ENCODE assay signal across 8 mouse cellular contexts in the genomic region with DNA sequence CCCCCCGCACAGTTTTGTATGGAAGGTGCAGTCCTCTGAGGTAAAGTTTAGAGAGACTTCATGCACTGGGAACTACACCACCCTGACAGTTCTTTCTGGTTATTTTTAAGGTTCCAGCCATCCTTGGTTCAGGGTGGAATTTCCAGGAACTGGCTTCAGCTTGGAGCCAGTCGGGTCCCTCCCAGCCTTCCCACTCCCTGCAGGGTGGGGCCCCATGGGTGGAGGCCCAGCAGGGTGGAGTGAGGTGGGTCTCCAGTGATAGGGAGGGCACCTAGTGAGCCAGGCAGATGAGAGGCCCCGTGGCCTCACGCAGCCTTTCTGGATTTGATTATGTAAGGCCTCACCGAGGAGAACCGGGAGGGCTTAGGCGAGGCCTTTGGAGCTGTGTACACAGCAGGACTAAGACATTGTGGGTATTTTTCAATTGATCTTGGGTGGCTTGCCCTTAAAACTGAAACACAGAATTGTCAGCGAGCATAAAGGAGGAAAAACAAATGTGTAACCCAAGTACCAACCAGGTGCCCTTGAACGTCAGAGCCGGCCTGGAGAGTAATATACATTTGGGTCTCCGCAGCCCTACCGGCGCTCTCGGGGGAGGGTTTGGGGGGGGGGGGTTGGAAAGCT. TPM values are rescaled to one million over a fixed set of nuclear protein-coding genes. Genes with fewer than 3 reads are reported as not detected.
DNase-seq lines count a peak whose midpoint lies in the region; ATAC-seq lines count a peak whose summit lies in the region.

No protein-coding gene starts in this region.

- peak overlapping the region; percentile 24 for H3K9ac ChIP-seq in intestine, embryonic 15.5 days
- peak overlapping the region; percentile 77 for H3K9ac ChIP-seq in liver, embryonic 16.5 days (ENCODE audit: low read depth, low read length)
- H3K9ac ChIP-seq in neural tube, embryonic 14.5 days (replicated peaks; ENCODE audit: low read depth, low read length): no peak overlapping the region

- WGBS in intestine, embryonic 15.5 days: 5% methylated on average over 14 of the region's 14 CpGs
- WGBS in liver, embryonic 16.5 days (ENCODE audit: insufficient replicate concordance): 4% methylated on average over 13 of the region's 14 CpGs
- 8% methylated on average over 13 of the region's 14 CpGs for WGBS in neural tube, embryonic 14.5 days

- H3K27me3 ChIP-seq in megakaryocyte, embryonic 14.5 days (replicated peaks): no peaks in the 10 kb centered on the region
- no peaks in the 10 kb centered on the region for H3K27me3 ChIP-seq in intestine, embryonic 15.5 days (replicated peaks)
- H3K27me3 ChIP-seq in liver, embryonic 16.5 days (ENCODE audit: control insufficient read depth, insufficient read depth, low read depth, low read length): no peaks in the 10 kb centered on the region
- no peaks in the 10 kb centered on the region for H3K27me3 ChIP-seq in neural tube, embryonic 14.5 days (ENCODE audit: control insufficient read depth, insufficient read depth, low read length)

- DNase-seq in gastrocnemius, postnatal 36 days: peak; percentile 57 to 59
- DNase-seq in cerebellum, adult 11 months: no peak

- H3K4me1 ChIP-seq in megakaryocyte, embryonic 14.5 days: peaks cover 89% of the 10 kb centered on the region
- H3K4me1 ChIP-seq in brown adipose tissue, adult 24 weeks (ENCODE audit: control insufficient read depth, insufficient read depth, insufficient read length, low read length): peaks cover 31% of the 10 kb centered on the region
- peaks cover 84% of the 10 kb centered on the region for H3K4me1 ChIP-seq in intestine, embryonic 15.5 days (replicated peaks)
- H3K4me1 ChIP-seq in liver, embryonic 16.5 days (ENCODE audit: control insufficient read depth, low read depth, low read length): peaks cover 76% of the 10 kb centered on the region
- H3K4me1 ChIP-seq in neural tube, embryonic 14.5 days (ENCODE audit: control insufficient read depth, insufficient read depth, low read length): 0 out of 2 replicates have a peak, but pooled peaks cover 7% of the 10 kb centered on the region

- no peaks in the 10 kb centered on the region for H3K9me3 ChIP-seq in megakaryocyte, embryonic 14.5 days
- no peaks in the 10 kb centered on the region for H3K9me3 ChIP-seq in intestine, embryonic 15.5 days
- H3K9me3 ChIP-seq in liver, embryonic 16.5 days (replicated peaks; ENCODE audit: control insufficient read depth, low read length): no peaks in the 10 kb centered on the region
- H3K9me3 ChIP-seq in neural tube, embryonic 14.5 days (ENCODE audit: control insufficient read depth, low read length): no peaks in the 10 kb centered on the region

- H3K36me3 ChIP-seq in megakaryocyte, embryonic 14.5 days (replicated peaks; ENCODE audit: low read length): peaks cover 52% of the 10 kb centered on the region
- no peaks in the 10 kb centered on the region for H3K36me3 ChIP-seq in intestine, embryonic 15.5 days
- H3K36me3 ChIP-seq in liver, embryonic 16.5 days (ENCODE audit: control insufficient read depth, insufficient read depth): peaks cover 42% of the 10 kb centered on the region
- no peaks in the 10 kb centered on the region for H3K36me3 ChIP-seq in neural tube, embryonic 14.5 days (ENCODE audit: control insufficient read depth, insufficient read depth, low read length)

- peak overlapping the region; percentile 94 for H3K27ac ChIP-seq in brown adipose tissue, adult 24 weeks (replicated peaks; ENCODE audit: low read depth, low read length)
- H3K27ac ChIP-seq in intestine, embryonic 15.5 days: peak overlapping the region; percentile 89
- H3K27ac ChIP-seq in liver, embryonic 16.5 days (ENCODE audit: low read length): peak overlapping the region; percentile 98
- peak overlapping the region; percentile 30; the same call in 1 of the 2 replicates for H3K27ac ChIP-seq in neural tube, embryonic 14.5 days (ENCODE audit: low read depth, low read length)

- intact Hi-C loops in gastrocnemius, postnatal 36 days (cut with DNase I): loop anchor here (1.0 to 5.0 kb wide), 3 partner anchors 305 to 524 kb away; no protein-coding TSS in a partner anchor

- peak overlapping the region; percentile 56 for H3K4me2 ChIP-seq in intestine, embryonic 15.5 days (replicated peaks)
- H3K4me2 ChIP-seq in liver, embryonic 16.5 days (ENCODE audit: low read depth, low read length): peak overlapping the region; percentile 76
- peak overlapping the region; percentile 9; the same call in 1 of the 2 replicates for H3K4me2 ChIP-seq in neural tube, embryonic 14.5 days (ENCODE audit: low read depth, low read length)

- H3K4me3 ChIP-seq in megakaryocyte, embryonic 14.5 days (replicated peaks): peak overlapping the region; percentile 91
- H3K4me3 ChIP-seq in brown adipose tissue, adult 24 weeks (ENCODE audit: insufficient read depth, low read depth, low read length): peak overlapping the region; percentile 57
- H3K4me3 ChIP-seq in intestine, embryonic 15.5 days (replicated peaks): 0 out of 2 replicates have a peak overlapping the region, but pooled peaks have one; percentile 13
- H3K4me3 ChIP-seq in liver, embryonic 16.5 days (ENCODE audit: low read depth, low read length): peak overlapping the region; percentile 75
- H3K4me3 ChIP-seq in neural tube, embryonic 14.5 days (ENCODE audit: low read depth, low read length): no peak overlapping the region

- no peak for ATAC-seq in megakaryocyte, adult 5-6 weeks (ENCODE audit: poor library complexity, severe bottlenecking)
- ATAC-seq in intestine, embryonic 15.5 days: peak; percentile 92
- ATAC-seq in liver, embryonic 16.5 days (ENCODE audit: low read depth): peak; percentile 93
- peak; percentile 47; the same call in 1 of the 2 replicates for ATAC-seq in neural tube, embryonic 14.5 days (ENCODE audit: low read depth)

RNA-seq across cellular contexts. Expression of a gene that starts 8.4 kb away (rescaled TPM):
- polyA plus RNA-seq in megakaryocyte, embryonic 14.5 days (2012; ENCODE audit: insufficient read depth, low replicate concordance): 73.1 and 120 TPM in 2 replicates
- 114 and 119 TPM in 2 replicates for total RNA-seq in megakaryocyte, adult 5-6 weeks (2015)
- 43.4 and 55.4 TPM in 2 replicates for total RNA-seq in megakaryocyte, adult 5-6 weeks (2017)
- 23.1 and 33.5 TPM in 2 replicates for polyA plus RNA-seq in brown adipose tissue, adult 24 weeks (2012; ENCODE audit: insufficient read depth, insufficient read length, missing spikeins)
- total RNA-seq in gastrocnemius, postnatal 36 days (2021): 10 to 100 TPM; 16.4 to 18.0 TPM
- 87.6 and 91.8 TPM in 2 replicates for polyA plus RNA-seq in intestine, embryonic 15.5 days (2015; fragmentation: Nextera tagmentation; extraction: Ambion mirVana)
- 77.7 and 88.9 TPM in 2 replicates for polyA plus RNA-seq in liver, embryonic 16.5 days (2015; fragmentation: Nextera tagmentation; extraction: Ambion mirVana)
- 15.8 and 20.1 TPM in 2 replicates for polyA plus RNA-seq in neural tube, embryonic 14.5 days (2014; fragmentation: Nextera tagmentation; extraction: Ambion mirVana)

Comparison
In these comparisons a context has a peak if more than half of its experiments do, and no peak if none do; other contexts are left out.
1. H3K27ac ChIP-seq: peak in every context shown above with its lines; median percentile 98 in liver, embryonic 16.5 days; 94 in brown adipose tissue, adult 24 weeks; 89 in intestine, embryonic 15.5 days; 30 in neural tube, embryonic 14.5 days.
2. H3K4me2 ChIP-seq: peak in every context shown above with its lines; median percentile 76 in liver, embryonic 16.5 days; 56 in intestine, embryonic 15.5 days; 9 in neural tube, embryonic 14.5 days.